Mouse (Mus musculus) thymus, adult 2 months (tissue): ENCODE measurements at regions not wholly inside any gene's neighbourhood (a gene's known extent, or its start where the extent isn't known, plus 50 kb on each side); places are given as distances from the start of the nearest gene placed in this dataset.

Experiments
- CTCF ChIP-seq: fragments of 200-500 bp; IDR thresholded peaks from 2 replicates; pipeline ENCODE4 v1.5.1; 2012; ENCODE audit warnings: mild to moderate bottlenecking, control low read depth, low read length, moderate library complexity, borderline replicate concordance; ENCODE audit not compliant: control insufficient read depth, poor library complexity, insufficient read depth; ENCODE audit errors: extremely low read depth
- POLR2A ChIP-seq: fragments of 200-500 bp; IDR thresholded peaks from 2 replicates; pipeline ENCODE4 v1.6.1; 2012; ENCODE audit warnings: mild to moderate bottlenecking, low read length, control low read depth, moderate library complexity; ENCODE audit not compliant: control insufficient read depth, poor library complexity, insufficient read depth; ENCODE audit errors: extremely low read depth

DNA sequence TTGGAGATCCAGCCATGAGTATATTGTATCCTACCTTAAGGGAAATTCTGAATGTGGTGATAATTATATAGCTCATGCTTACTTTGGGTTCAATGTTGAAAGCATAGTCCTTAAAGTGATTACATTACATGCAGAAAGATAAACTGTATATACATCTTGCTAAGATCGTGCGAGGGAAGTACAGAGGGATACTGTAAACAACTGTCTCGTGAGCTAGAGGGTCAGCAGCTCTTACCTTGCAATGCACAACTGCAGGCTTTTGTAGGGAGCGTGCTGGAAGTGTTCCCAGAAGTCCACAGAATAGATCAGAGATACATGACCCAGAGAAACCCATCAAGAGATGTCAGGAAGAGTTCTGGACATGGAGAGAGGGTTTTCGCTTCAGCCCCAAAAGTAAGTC lies 65.6 kb upstream of the Arhgap28 start:
- no peak for TF ChIP-seq CTCF
- no peak for TF ChIP-seq POLR2A
